Mouse (Mus musculus): ENCODE measurements at regions not wholly inside any gene's neighbourhood (a gene's known extent, or its start where the extent isn't known, plus 50 kb on each side); places are given as distances from the start of the nearest gene placed in this dataset.

- Histone ChIP-seq H3K36me3 (replicated peaks; ENCODE audit: control insufficient read depth, insufficient read depth, low read depth) (no peaks in the 10 kb centered on the region), H3K9ac (replicated peaks) (no peak overlapping the region), H3K9me3 (ENCODE audit: control insufficient read depth, low read length) (no peaks in the 10 kb centered on the region), H3K27me3 (ENCODE audit: control insufficient read depth, insufficient read depth, low read length) (no peaks in the 10 kb centered on the region), H3K4me3 (ENCODE audit: insufficient read depth in 1 of 2, low read depth in 2 of 2, low read length in 2 of 2) (no peak overlapping the region), H3K4me1 (replicated peaks; ENCODE audit: control insufficient read depth in 2 of 2, insufficient read depth in 2 of 2, low read length in 1 of 2) (no peaks in the 10 kb centered on the region), H3K4me2 (ENCODE audit: low read depth) (no peak overlapping the region), H3K27ac (no peak overlapping the region)
- no peak for TF ChIP-seq CTCF (IDR thresholded peaks at IDR 0.05; ENCODE audit: low read depth)
- no peak for TF ChIP-seq EP300 (IDR thresholded peaks at IDR 0.05; ENCODE audit: low read depth)
- WGBS (ENCODE audit: insufficient replicate concordance): 62% methylated on average over 6 of the region's 6 CpGs
- DNase-seq (ENCODE audit: low read depth in 3 of 3, low spot score in 3 of 3) (no peak), ATAC-seq (ENCODE audit: insufficient read depth) (no peak)
Observed at GRCm38 (mm10) chr16:42808864-42809263, 66.8 kb upstream of the Zbtb20 start.

- Histone ChIP-seq H3K4me1 (replicated peaks; ENCODE audit: control insufficient read depth in 2 of 2, insufficient read depth in 2 of 2, low read length in 1 of 2) (no peaks in the 10 kb centered on the region), H3K27ac (no peak overlapping the region), H3K27me3 (ENCODE audit: control insufficient read depth, insufficient read depth, low read length) (no peaks in the 10 kb centered on the region), H3K36me3 (replicated peaks; ENCODE audit: control insufficient read depth, insufficient read depth, low read depth) (no peaks in the 10 kb centered on the region), H3K9me3 (ENCODE audit: control insufficient read depth, low read length) (no peaks in the 10 kb centered on the region), H3K4me3 (ENCODE audit: insufficient read depth in 1 of 2, low read depth in 2 of 2, low read length in 2 of 2) (no peak overlapping the region), H3K4me2 (ENCODE audit: low read depth) (no peak overlapping the region), H3K9ac (replicated peaks) (no peak overlapping the region)
- ATAC-seq (ENCODE audit: insufficient read depth) (no peak), DNase-seq (ENCODE audit: low read depth in 3 of 3, low spot score in 3 of 3) (no peak)
- WGBS (ENCODE audit: insufficient replicate concordance): 58% methylated on average over 2 of the region's 2 CpGs
- TF ChIP-seq CTCF (IDR thresholded peaks at IDR 0.05; ENCODE audit: low read depth) (no peak), EP300 (IDR thresholded peaks at IDR 0.05; ENCODE audit: low read depth) (no peak)
Observed at GRCm38 (mm10) chr16:42807536-42807935, 68.1 kb upstream of the Zbtb20 start.

- H3K27me3 ChIP-seq (ENCODE audit: control insufficient read depth, insufficient read depth, low read length): no peaks in the 10 kb centered on the region
- H3K4me3 ChIP-seq (ENCODE audit: insufficient read depth in 1 of 2, low read depth in 2 of 2, low read length in 2 of 2): no peak overlapping the region
- no peaks in the 10 kb centered on the region for H3K9me3 ChIP-seq (ENCODE audit: control insufficient read depth, low read length)
- H3K27ac ChIP-seq: no peak overlapping the region
- no peak for DNase-seq (ENCODE audit: low read depth in 3 of 3, low spot score in 3 of 3)
- H3K36me3 ChIP-seq (replicated peaks; ENCODE audit: control insufficient read depth, insufficient read depth, low read depth): no peaks in the 10 kb centered on the region
- no peak overlapping the region for H3K9ac ChIP-seq (replicated peaks)
- TF ChIP-seq EP300 (IDR thresholded peaks at IDR 0.05; ENCODE audit: low read depth) (no peak), CTCF (IDR thresholded peaks at IDR 0.05; ENCODE audit: low read depth) (no peak)
- WGBS (ENCODE audit: insufficient replicate concordance): 65% methylated on average over 1 of the region's 1 CpGs
- H3K4me2 ChIP-seq (ENCODE audit: low read depth): no peak overlapping the region
- no peak for ATAC-seq (ENCODE audit: insufficient read depth)
- H3K4me1 ChIP-seq (replicated peaks; ENCODE audit: control insufficient read depth in 2 of 2, insufficient read depth in 2 of 2, low read length in 1 of 2): no peaks in the 10 kb centered on the region
Observed at GRCm38 (mm10) chr16:42803609-42804008, 72.1 kb upstream of the Zbtb20 start.

- no peak overlapping the region for H3K4me3 ChIP-seq (ENCODE audit: insufficient read depth in 1 of 2, low read depth in 2 of 2, low read length in 2 of 2)
- H3K9ac ChIP-seq (replicated peaks): no peak overlapping the region
- H3K27ac ChIP-seq: no peak overlapping the region
- 63% methylated on average over 2 of the region's 2 CpGs for WGBS (ENCODE audit: insufficient replicate concordance)
- ATAC-seq (ENCODE audit: insufficient read depth): no peak
- no peaks in the 10 kb centered on the region for H3K4me1 ChIP-seq (replicated peaks; ENCODE audit: control insufficient read depth in 2 of 2, insufficient read depth in 2 of 2, low read length in 1 of 2)
- H3K9me3 ChIP-seq (ENCODE audit: control insufficient read depth, low read length): no peaks in the 10 kb centered on the region
- H3K27me3 ChIP-seq (ENCODE audit: control insufficient read depth, insufficient read depth, low read length): no peaks in the 10 kb centered on the region
- no peak for DNase-seq (ENCODE audit: low read depth in 3 of 3, low spot score in 3 of 3)
- H3K36me3 ChIP-seq (replicated peaks; ENCODE audit: control insufficient read depth, insufficient read depth, low read depth): no peaks in the 10 kb centered on the region
- H3K4me2 ChIP-seq (ENCODE audit: low read depth): no peak overlapping the region
- no peak for TF ChIP-seq EP300 (IDR thresholded peaks at IDR 0.05; ENCODE audit: low read depth)
- no peak for TF ChIP-seq CTCF (IDR thresholded peaks at IDR 0.05; ENCODE audit: low read depth)
Observed at GRCm38 (mm10) chr16:42792571-42792970, 83.1 kb upstream of the Zbtb20 start.

GRCm38 (mm10) chr16:42784712-42785111 is 91.0 kb upstream of the Zbtb20 start:
- Histone ChIP-seq H3K9me3 (ENCODE audit: control insufficient read depth, low read length) (no peaks in the 10 kb centered on the region), H3K36me3 (replicated peaks; ENCODE audit: control insufficient read depth, insufficient read depth, low read depth) (no peaks in the 10 kb centered on the region), H3K4me2 (ENCODE audit: low read depth) (no peak overlapping the region), H3K9ac (replicated peaks) (no peak overlapping the region), H3K27ac (no peak overlapping the region), H3K4me1 (replicated peaks; ENCODE audit: control insufficient read depth in 2 of 2, insufficient read depth in 2 of 2, low read length in 1 of 2) (no peaks in the 10 kb centered on the region), H3K27me3 (ENCODE audit: control insufficient read depth, insufficient read depth, low read length) (no peaks in the 10 kb centered on the region), H3K4me3 (ENCODE audit: insufficient read depth in 1 of 2, low read depth in 2 of 2, low read length in 2 of 2) (no peak overlapping the region)
- no peak for ATAC-seq (ENCODE audit: insufficient read depth)
- 19% methylated on average over 4 of the region's 4 CpGs for WGBS (ENCODE audit: insufficient replicate concordance)
- TF ChIP-seq CTCF (IDR thresholded peaks at IDR 0.05; ENCODE audit: low read depth) (no peak), EP300 (IDR thresholded peaks at IDR 0.05; ENCODE audit: low read depth) (no peak)
- no peak for DNase-seq (ENCODE audit: low read depth in 3 of 3, low spot score in 3 of 3)
